Mouse (Mus musculus): ENCODE measurements at regions not wholly inside any gene's neighbourhood (a gene's known extent, or its start where the extent isn't known, plus 50 kb on each side); places are given as distances from the start of the nearest gene placed in this dataset.

DNA sequence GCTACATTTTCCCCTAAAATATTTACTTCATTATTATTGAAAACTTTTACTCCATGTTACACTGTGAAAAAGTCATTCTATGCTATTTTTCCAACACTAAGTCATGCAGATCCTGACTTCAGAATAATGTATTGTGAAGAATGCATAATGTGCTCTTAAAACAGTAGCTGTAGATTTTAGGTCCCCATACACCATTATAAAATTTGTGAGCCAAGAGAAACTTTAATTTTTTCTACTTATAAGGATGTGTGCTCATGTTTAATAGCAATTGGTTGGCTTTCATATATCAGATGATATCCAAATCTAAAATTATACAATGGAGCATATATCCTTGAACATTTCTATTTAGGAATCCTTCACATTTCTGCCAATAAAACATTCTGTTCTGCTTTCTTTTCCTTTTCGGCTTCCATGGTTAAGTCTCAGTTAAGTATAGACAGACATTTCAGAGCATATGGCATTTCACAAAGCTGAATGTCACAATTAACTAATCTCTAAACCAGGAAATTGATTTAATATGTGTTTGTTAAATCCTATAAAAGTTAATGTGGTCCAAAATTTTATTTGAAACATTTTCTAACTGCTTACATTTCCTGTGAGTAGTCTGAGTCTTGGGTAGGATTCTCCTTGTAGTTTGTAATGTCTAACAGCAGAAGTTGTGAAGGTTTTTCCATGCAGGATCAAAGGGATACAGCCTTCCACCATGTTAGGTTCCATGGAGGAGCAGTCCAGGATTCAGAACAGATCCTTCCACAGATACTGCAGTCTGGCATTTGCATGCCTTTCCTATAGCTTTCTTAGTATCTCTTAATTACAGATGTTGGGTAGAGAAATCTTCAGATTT lies 1567.6 kb downstream of the Kcnt2 start:
- no peak for TF ChIP-seq CTCF (IDR thresholded peaks at IDR 0.05; ENCODE audit: low read depth)
- TF ChIP-seq EP300 (IDR thresholded peaks at IDR 0.05; ENCODE audit: low read depth), result no peak
